Mouse (Mus musculus) thymus, postnatal 36 days (tissue): ENCODE measurements around the gene Des.

Experiments
- DNase-seq, 2 experiments: peaks; one replicate each; pipeline ENCODE4 v3.0.0; 2022; ENCODE audit warnings: mixed read lengths in 2 of 2

Gene Des

DNA sequence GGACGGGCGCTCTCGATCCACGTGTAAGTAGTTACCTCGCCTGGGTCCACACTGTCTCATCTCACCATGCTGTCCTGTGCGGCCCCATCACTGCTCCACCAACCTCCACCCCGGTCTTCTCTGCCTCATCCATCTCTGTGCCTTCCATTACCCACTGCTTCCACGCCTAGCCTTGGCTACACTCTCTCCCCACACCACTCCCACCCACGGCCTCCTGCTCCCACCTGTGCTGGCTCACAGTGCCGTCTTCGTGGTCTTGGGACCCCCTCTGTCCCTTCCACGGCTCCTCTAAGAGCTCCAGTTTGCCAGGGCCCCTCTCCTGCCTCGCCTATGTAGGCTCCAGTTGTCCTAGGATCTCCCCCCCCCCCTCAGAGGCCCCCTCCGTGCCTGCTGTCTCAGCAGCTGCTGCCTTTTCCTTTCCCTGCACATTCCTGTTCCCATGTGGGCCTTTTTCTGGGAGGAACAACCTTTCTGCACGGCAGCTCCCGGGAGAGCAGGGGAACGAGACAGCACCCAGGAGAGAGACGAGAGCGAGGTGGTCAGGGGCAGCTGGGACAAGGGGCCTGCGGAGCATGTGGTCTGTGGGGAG, 25.1 kb downstream of the Des start:
- DNase-seq: no peak

DNA sequence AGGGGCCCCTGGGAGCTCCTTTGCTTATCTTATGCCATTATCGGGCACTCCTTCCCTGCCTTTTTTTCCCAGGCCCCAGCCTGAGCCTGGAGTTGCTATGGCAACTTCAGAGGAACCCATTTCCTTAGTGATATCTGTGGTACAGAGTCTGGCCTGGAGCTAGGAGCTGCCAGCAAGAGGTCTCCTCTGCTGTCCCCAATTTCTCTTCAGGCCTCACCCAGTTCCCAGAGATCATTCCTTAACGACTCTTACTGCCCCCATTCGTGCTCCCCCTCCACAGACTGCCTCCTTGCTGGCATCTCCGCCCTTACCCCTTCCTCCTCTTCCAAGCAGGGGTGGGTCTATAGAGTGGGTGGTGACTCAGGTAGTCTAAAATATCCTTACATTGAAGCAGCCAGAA, 26.0 kb downstream of the Des start:
- no peak for DNase-seq

DNA sequence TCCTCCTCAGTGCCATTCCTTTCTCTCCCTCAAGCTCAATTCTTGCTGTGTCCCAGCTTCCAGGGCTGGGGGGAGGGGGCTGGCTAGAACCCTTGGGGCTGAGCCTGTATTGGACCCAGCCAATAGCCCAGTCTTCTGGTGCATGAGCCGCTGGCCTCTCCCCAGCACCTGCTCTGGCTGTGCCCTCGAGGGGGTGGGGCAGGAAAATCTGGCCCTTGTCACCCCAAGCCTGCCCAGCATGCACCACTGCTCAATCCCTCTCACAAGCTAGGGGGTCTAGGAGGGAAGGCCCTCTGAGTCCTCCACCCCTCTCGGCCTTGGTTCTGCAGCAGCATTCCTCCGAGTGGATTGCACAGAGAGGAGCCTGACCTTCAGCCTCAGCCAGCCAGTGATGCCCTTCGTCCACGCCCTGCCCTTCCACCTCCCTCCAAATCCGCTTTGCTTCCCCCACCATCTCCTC, 27.4 kb downstream of the Des start:
- DNase-seq: no peak

DNA sequence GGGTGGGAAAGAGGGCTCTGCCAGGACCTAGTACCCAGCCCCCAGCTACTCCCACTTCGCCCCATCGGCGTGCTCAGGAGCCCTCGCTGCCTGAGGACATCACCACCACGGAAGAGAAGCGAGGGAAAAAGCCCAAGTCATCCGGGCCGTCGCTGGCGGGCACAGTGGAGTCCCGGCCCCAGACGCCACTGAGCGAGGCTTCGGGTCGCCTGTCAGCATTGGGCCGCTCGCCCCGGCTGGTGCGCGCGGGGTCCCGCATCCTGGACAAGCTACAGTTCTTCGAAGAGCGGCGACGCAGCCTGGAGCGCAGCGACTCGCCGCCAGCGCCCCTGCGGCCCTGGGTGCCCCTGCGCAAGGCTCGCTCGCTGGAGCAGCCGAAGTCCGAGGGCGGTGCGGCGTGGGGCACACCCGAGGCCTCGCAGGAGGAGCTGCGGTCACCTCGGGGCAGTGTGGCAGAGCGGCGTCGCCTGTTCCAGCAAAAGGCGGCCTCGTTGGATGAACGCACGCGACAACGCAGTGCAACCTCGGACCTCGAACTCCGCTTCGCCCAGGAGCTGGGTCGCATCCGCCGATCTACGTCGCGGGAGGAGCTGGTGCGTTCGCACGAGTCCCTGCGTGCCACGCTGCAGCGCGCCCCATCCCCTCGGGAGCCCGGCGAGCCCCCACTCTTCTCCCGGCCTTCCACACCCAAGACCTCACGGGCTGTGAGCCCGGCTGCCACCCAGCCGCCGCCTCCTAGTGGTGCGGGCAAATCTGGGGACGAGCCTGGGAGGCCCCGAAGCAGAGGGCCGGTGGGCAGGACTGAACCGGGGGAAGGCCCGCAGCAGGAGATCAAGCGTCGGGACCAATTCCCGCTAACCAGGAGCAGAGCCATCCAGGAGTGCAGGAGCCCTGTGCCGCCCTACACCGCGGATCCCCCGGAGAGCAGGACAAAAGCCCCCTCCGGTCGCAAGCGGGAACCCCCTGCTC, 28.1 kb downstream of the Des start:
- DNase-seq: no peak

DNA sequence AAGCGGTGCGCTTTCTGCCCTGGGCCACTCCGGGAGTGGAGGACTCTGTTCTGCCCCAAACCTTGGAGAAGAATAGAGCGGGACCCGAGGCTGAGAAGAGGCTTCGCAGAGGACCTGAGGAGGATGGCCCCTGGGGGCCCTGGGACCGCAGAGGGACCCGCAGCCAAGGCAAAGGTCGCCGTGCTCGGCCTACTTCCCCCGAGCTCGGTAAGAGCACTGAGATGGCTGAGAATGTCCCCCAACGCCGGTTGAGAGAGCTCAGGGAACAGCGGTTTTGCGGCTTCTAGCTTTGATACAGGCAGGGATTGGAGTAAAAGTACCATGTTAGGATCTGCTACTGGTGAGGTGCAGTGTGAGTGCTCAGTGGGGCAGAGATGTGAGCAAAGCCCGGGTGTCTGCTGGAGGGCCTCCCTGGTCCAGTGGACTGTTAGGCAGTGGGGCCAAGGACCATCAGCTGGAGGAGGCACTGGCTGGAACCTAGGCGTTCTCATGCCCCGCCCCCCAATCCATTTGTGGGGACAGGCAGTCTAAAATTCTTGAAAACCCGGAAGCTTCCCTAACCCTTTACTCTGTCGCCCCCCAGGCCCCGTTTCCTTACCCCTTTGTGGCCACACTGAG, 28.9 kb downstream of the Des start:
- DNase-seq: no peak

DNA sequence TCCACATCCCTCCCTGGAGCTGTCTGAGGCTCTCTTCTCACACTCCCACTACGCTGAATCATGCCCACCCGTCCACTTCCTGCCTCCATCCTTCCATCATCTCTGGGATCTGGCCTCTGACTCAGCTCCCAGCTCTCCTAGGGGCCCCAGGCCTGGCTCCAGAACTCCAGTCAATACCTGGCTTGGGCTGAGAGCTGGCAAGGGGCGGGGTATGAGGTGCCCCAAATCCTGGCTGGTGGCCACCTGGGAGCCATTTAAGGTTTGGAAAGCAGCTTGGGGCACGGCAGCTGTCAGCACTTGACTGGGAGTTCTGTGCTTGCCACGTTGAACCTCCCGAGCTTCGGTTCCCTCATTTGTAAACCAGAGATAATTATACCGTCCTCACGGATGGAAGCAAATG, 33.0 kb downstream of the Des start:
- no peak for DNase-seq

DNA sequence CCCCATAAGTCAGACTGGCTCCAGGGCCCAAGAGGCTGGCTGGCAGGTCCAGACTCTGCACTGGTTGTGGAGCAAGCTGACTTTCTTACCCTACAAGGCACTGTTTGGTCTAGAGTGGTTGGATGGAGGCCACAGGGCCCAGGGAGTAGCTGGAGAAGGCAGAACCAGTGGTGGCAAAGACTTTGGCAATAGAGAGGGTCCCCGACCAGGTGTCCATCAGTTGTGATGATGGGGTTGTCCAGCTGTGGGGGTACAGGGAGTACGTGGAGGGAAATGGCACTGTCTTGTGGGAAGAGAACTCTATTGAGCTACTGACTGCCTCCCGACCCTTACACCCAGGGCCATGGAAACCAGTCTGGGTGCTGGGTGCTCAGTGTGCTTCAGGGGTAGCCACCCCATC, 33.7 kb downstream of the Des start:
- no peak for DNase-seq

DNA sequence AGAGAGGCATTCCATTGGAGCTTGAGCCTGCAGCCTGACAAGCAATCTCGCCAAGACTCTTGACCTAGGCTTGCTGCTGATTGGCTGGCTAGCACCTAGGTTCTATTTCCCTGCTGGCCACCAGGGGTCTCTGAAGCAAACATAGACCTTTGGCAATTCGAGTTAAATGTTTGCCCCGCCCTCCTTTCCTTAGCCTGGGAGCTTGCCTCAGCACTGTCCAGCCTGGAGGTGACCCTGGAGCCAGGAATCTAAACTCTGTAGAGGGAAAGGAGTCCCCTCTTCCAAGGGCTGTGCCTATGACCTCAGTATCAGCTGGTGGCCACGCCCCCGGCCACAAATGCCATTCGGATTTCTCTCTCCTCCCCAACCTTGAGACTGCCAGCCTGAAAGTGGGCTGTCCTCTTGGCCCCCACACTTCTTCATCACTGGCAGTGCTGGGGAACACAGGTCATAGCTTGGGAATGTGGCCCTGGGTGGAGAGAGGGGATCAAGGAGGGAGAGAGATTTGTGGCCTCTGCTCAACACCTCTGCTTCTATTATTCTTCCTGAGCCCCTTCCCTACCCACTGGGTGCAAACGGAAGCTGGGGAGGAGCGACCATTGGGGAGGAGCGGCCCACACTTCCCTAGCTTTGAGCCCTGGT, 38.8 kb downstream of the Des start:
- peak; percentile 37 to 50 for DNase-seq

DNA sequence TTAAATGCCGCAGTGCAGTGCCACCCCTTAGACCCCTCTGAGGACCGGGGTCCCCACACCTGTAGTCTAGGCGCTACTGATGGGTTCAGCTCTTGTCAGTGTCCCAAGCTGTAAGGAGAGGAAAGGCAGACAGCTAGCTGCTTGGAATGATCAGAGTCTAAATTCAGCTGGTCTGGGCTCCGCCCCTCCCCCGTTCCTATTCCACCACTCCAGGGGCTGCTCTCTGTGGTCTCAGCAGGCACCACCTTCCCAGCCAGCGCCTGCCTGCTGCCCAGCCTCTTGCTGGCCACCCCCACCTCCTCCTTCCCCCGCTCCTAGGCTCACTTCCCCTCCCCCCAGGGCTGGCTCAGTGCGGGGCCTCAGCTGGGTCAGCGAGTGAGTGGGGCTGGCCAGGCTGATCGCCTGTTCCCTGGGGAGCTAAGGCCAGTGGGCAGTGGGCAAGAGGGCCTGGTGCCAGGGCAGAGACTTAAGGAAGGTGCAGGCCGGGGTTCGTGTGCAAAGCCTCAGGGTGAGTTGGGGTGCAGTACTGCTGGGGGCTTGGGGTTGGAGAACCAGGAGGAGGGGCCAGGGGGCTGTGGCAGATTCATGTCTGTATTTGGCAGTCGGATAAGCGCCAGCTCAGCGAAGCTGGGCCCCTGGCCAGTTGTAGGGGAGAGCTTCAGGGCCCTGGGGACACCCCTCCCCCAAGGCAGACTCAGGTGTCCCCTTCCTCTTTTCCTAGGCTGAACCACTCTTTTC, 39.8 kb downstream of the Des start:
- DNase-seq: no peak

DNA sequence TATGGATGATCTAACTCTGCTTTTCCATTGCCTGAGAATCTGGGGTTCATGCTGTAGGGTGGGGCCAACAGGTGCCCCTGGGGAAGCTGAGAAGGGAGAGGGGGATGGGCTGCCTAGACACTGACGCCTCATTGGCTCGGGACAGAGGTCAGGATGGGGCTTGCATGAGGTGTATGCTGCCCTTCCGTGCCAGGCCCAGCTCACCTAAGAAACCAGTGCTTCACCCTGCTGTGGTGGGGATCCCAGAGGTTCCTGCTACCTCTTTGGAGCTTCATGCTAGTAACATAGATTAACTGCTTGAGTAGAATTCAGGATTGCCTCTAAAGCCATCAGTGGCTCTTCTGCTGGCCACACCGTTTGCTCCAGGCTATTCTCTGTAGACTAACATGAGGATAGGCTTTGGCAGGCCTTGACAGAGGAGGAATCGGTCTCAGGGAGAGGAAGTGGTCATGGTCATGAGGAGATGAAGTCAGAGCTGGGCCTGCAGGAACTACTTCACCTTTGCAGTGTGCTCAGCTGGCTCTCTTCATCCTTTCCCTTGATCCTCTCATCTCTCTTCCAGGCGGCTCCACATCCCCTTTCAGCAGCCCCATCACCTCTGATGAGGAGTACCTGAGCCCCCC, 40.5 kb downstream of the Des start:
- DNase-seq: no peak

DNA sequence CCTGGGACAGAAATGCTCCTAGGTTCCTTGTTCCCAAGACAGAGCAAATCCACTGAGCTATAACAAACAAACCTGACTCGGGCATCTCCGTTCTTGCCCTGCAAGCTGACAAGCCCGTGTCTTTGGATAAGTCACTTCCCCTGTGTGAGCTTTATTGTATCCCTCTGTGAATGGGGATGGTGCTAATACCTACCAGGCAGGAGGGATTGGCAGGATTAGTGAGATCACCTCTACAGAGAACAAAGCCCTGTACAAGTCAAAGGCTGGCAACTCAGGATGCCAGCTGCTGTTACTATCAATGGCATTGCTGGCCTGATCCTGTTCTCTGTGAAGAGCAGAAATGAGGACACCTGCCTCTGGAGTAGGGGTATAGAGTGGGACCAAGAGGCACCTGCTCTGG, 45.4 kb downstream of the Des start:
- no peak for DNase-seq

DNA sequence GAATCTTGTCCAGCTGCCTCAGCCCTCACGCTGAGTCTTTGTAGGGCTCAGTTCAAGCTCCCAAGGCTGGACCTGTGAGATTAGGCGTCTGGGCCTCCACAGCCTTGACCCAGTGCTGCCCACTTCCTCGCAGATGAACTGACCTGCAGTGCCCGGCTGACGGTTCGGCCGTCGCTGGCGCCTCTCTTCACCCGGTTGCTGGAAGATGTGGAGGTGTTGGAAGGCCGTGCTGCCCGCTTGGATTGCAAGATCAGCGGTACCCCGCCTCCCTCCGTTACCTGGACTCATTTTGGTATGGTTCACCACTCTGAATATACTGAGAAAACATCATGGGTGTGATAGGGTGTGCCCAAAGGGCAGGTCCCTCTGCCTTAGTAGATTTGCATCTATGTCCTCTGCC, 46.0 kb downstream of the Des start:
- DNase-seq: no peak

DNA sequence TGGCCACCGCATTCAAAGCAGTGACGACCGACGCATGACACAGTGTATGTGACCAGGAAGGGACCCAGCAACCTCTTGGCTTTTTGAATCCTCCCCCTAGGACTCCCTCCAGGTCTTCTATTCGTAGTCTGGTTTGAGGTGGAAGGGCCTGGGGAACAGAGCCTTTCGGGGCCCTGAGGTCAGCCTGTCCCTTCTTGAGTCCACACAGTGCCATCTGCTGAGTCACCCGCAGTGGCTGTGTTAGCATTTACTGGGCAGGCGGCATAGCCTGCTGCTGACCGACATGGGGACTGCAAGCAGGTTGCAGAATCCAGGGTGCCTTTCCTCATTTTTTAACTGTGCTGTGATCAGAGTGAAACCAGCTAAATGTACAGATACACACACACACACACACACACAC, 46.9 kb downstream of the Des start:
- DNase-seq: no peak

DNA sequence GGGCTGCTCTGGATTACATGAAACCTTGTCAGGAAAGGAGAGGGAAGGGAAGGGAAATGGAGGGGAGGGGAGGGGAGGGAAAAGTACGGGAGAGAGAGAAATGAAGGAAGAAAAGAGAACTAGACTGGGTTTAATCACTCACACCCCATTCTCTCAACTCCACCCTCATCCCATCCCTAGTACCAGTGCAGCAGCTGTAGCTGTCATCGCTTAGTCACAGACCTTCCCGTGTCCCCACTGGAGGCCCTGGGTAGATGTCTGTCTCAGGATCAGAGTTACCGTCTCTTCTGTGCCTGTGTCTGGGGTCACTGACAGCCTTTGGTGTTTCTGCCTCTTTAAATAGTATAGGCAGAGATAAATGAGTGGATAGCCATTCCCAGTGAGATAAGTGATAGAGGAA, 48.1 kb downstream of the Des start:
- DNase-seq: no peak

DNA sequence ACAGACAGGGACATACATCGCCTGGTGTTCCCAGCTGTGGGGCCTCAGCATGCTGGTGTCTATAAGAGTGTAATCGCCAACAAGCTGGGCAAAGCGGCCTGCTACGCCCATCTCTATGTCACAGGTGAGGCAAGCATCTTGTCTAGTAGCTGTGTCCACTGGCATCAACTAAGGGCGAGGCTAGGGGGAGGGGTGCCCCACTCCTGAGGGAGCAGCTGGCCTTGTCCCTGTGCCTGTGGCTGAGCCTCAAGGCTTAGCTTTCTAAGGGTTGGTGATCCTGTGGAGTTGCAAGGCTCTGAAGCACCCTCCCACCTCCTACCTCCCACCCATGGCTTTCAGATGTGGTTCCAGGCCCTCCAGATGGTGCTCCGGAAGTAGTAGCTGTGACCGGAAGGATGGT, 49.8 kb downstream of the Des start:
- no peak for DNase-seq

DNA sequence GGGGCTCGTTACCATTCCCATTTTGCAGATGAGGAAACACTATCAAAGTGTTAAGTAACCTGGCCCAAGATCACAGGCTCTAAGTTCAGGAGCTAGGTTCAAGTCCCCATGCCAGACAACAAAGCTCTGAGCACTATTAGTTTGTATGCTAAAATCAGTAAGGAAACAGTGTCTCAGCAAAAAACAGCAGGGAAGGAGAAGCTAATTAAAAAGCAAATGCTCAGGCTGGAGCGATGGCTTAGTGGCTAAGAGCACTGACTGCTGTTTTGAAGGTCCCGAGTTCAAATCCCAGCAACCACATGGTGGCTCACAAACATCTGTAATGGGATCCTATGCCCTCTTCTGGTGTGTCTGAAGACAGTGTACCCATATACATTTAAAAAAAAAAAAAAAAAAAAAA, 52.1 kb downstream of the Des start:
- DNase-seq: no peak

DNA sequence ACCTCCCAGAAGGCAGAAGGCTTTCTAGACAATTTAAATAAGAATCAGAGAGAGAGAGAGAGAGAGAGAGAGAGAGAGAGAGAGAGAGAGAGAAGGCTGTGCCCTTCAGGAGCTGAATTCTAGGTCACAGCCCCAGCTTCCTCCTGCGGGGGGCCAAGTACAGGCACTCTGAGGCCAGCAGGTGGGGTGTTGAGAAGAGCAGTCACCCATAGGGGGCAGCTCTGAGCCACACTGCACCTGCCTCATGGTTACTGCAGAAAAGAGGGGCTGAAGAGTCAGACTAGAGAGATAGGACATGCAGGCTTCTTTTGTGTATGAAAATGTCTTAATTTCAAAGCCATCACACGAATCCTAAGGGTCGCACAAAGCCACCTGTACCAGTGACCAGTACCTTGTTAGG, 53.6 kb downstream of the Des start:
- DNase-seq: peak; percentile 51 to 67
